Mouse (Mus musculus): ENCODE data around the gene Runx2. TPM values are rescaled to one million over a fixed set of nuclear protein-coding genes. Genes with fewer than 3 reads are reported as not detected.

Runx2 gene
- polyA plus RNA-seq, 1 experiment from 2014 or later = 28.9 TPM

- Histone ChIP-seq H3K4me1 (ENCODE audit: control insufficient read depth, insufficient read depth, low read length) (peaks cover 21% of the 10 kb centered on the region), H3K9ac (ENCODE audit: low read depth, low read length) (no peak overlapping the region), H3K27ac (replicated peaks; ENCODE audit: low read depth, low read length) (no peak overlapping the region), H3K4me2 (ENCODE audit: low read depth, low read length) (no peak overlapping the region), H3K27me3 (replicated peaks; ENCODE audit: control insufficient read depth, insufficient read depth, low read length) (no peaks in the 10 kb centered on the region), H3K9me3 (ENCODE audit: control insufficient read depth, low read length) (no peaks in the 10 kb centered on the region), H3K36me3 (ENCODE audit: control insufficient read depth, insufficient read depth, low read length) (no peaks in the 10 kb centered on the region), H3K4me3 (ENCODE audit: low read depth, low read length) (no peak overlapping the region)
- DNase-seq (ENCODE audit: low spot score) = peak; percentile 39
- WGBS = 73% methylated on average over 16 of the region's 16 CpGs
- ATAC-seq (ENCODE audit: low read depth) = no peak
Measured at GRCm38 (mm10) chr17:44671946-44672692, 142.5 kb downstream of the Runx2 start.

- Histone ChIP-seq H3K4me2 (ENCODE audit: low read depth, low read length) (no peak overlapping the region), H3K4me1 (ENCODE audit: control insufficient read depth, insufficient read depth, low read length) (peaks cover 21% of the 10 kb centered on the region), H3K9me3 (ENCODE audit: control insufficient read depth, low read length) (no peaks in the 10 kb centered on the region), H3K27me3 (replicated peaks; ENCODE audit: control insufficient read depth, insufficient read depth, low read length) (no peaks in the 10 kb centered on the region), H3K9ac (ENCODE audit: low read depth, low read length) (no peak overlapping the region), H3K27ac (replicated peaks; ENCODE audit: low read depth, low read length) (peak overlapping the region; percentile 19; the same call in 1 of the 2 replicates), H3K36me3 (ENCODE audit: control insufficient read depth, insufficient read depth, low read length) (peaks cover 8% of the 10 kb centered on the region; the same call in 1 of the 2 replicates), H3K4me3 (ENCODE audit: low read depth, low read length) (no peak overlapping the region)
- ATAC-seq (ENCODE audit: low read depth) (peak; percentile 80), DNase-seq (ENCODE audit: low spot score) (peak; percentile 70)
- WGBS = 42% methylated on average over 11 of the region's 11 CpGs
Measured at GRCm38 (mm10) chr17:44669985-44670384, 144.6 kb downstream of the Runx2 start.

GRCm38 (mm10) chr17:44667346-44667745 lies 147.3 kb downstream of the Runx2 start:
- WGBS = 78% methylated on average over 5 of the region's 5 CpGs
- DNase-seq (ENCODE audit: low spot score) (no peak), ATAC-seq (ENCODE audit: low read depth) (no peak)
- no peaks in the 10 kb centered on the region for H3K9me3 ChIP-seq (ENCODE audit: control insufficient read depth, low read length)
- no peak overlapping the region for H3K9ac ChIP-seq (ENCODE audit: low read depth, low read length)
- H3K36me3 ChIP-seq (ENCODE audit: control insufficient read depth, insufficient read depth, low read length) = peaks cover 8% of the 10 kb centered on the region; the same call in 1 of the 2 replicates
- H3K27ac ChIP-seq (replicated peaks; ENCODE audit: low read depth, low read length) = no peak overlapping the region
- no peak overlapping the region for H3K4me2 ChIP-seq (ENCODE audit: low read depth, low read length)
- H3K4me3 ChIP-seq (ENCODE audit: low read depth, low read length) = no peak overlapping the region
- no peaks in the 10 kb centered on the region for H3K27me3 ChIP-seq (replicated peaks; ENCODE audit: control insufficient read depth, insufficient read depth, low read length)
- H3K4me1 ChIP-seq (ENCODE audit: control insufficient read depth, insufficient read depth, low read length) = peaks cover 21% of the 10 kb centered on the region

DNA sequence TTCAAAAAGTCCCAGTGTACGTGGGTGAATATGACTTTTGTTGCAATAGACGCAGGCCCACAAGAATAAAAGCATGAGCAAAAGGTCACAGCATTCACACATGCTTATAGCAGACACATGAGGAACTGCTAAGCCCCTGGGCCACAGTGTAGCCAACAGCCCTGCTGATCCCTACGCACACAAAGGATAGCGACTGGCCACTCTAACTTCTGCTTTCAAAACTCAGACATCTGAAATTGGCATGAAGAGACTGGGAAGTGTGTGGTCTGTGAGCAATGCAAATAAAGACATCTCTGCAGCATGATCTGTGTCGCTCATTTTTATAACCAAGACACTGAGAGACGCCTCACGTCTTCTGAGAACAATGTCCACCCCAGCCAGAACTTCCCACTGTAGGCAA lies 150.7 kb downstream of the Runx2 start:
- H3K4me3 ChIP-seq (ENCODE audit: low read depth, low read length) = no peak overlapping the region
- H3K4me1 ChIP-seq (ENCODE audit: control insufficient read depth, insufficient read depth, low read length) = peaks cover 8% of the 10 kb centered on the region
- no peak overlapping the region for H3K9ac ChIP-seq (ENCODE audit: low read depth, low read length)
- DNase-seq (ENCODE audit: low spot score) (no peak), ATAC-seq (ENCODE audit: low read depth) (no peak)
- peaks cover 8% of the 10 kb centered on the region; the same call in 1 of the 2 replicates for H3K36me3 ChIP-seq (ENCODE audit: control insufficient read depth, insufficient read depth, low read length)
- WGBS = 77% methylated on average over 7 of the region's 7 CpGs
- H3K27ac ChIP-seq (replicated peaks; ENCODE audit: low read depth, low read length) = no peak overlapping the region
- no peak overlapping the region for H3K4me2 ChIP-seq (ENCODE audit: low read depth, low read length)
- no peaks in the 10 kb centered on the region for H3K9me3 ChIP-seq (ENCODE audit: control insufficient read depth, low read length)
- no peaks in the 10 kb centered on the region for H3K27me3 ChIP-seq (replicated peaks; ENCODE audit: control insufficient read depth, insufficient read depth, low read length)

DNA sequence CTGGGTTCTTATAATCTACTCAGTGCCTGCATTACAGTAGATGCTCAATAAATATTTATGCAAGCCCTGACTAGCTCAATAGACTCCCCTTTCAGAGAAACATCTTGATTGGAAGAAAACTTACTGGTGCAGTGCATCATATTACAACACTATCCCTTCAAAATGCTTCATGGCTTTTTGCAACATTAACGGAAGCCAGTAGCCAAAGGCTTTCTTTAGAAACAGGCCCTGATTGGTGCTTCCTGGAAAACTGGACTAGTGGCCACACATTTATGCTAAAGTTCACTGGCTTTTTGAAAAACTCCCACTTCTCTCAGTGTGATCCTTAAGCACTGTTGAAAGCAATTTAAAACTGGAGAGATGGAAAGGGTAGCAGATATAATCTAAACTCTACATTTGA lies 151.4 kb downstream of the Runx2 start:
- 54% methylated on average over 1 of the region's 1 CpGs for WGBS
- no peak overlapping the region for H3K9ac ChIP-seq (ENCODE audit: low read depth, low read length)
- no peak overlapping the region for H3K27ac ChIP-seq (replicated peaks; ENCODE audit: low read depth, low read length)
- H3K4me3 ChIP-seq (ENCODE audit: low read depth, low read length) = no peak overlapping the region
- H3K9me3 ChIP-seq (ENCODE audit: control insufficient read depth, low read length) = no peaks in the 10 kb centered on the region
- no peaks in the 10 kb centered on the region for H3K27me3 ChIP-seq (replicated peaks; ENCODE audit: control insufficient read depth, insufficient read depth, low read length)
- H3K4me1 ChIP-seq (ENCODE audit: control insufficient read depth, insufficient read depth, low read length) = peaks cover 6% of the 10 kb centered on the region
- H3K4me2 ChIP-seq (ENCODE audit: low read depth, low read length) = no peak overlapping the region
- H3K36me3 ChIP-seq (ENCODE audit: control insufficient read depth, insufficient read depth, low read length) = peaks cover 8% of the 10 kb centered on the region; the same call in 1 of the 2 replicates
- ATAC-seq (ENCODE audit: low read depth) (no peak), DNase-seq (ENCODE audit: low spot score) (no peak)

GRCm38 (mm10) chr17:44662080-44662706 lies 152.4 kb downstream of the Runx2 start:
- Histone ChIP-seq H3K4me2 (ENCODE audit: low read depth, low read length) (no peak overlapping the region), H3K27ac (replicated peaks; ENCODE audit: low read depth, low read length) (no peak overlapping the region), H3K9me3 (ENCODE audit: control insufficient read depth, low read length) (no peaks in the 10 kb centered on the region), H3K27me3 (replicated peaks; ENCODE audit: control insufficient read depth, insufficient read depth, low read length) (no peaks in the 10 kb centered on the region), H3K4me1 (ENCODE audit: control insufficient read depth, insufficient read depth, low read length) (peaks cover 6% of the 10 kb centered on the region), H3K36me3 (ENCODE audit: control insufficient read depth, insufficient read depth, low read length) (peaks cover 8% of the 10 kb centered on the region; the same call in 1 of the 2 replicates), H3K4me3 (ENCODE audit: low read depth, low read length) (no peak overlapping the region), H3K9ac (ENCODE audit: low read depth, low read length) (no peak overlapping the region)
- ATAC-seq (ENCODE audit: low read depth) (no peak), DNase-seq (ENCODE audit: low spot score) (no peak)
- WGBS = 92% methylated on average over 6 of the region's 6 CpGs

DNA sequence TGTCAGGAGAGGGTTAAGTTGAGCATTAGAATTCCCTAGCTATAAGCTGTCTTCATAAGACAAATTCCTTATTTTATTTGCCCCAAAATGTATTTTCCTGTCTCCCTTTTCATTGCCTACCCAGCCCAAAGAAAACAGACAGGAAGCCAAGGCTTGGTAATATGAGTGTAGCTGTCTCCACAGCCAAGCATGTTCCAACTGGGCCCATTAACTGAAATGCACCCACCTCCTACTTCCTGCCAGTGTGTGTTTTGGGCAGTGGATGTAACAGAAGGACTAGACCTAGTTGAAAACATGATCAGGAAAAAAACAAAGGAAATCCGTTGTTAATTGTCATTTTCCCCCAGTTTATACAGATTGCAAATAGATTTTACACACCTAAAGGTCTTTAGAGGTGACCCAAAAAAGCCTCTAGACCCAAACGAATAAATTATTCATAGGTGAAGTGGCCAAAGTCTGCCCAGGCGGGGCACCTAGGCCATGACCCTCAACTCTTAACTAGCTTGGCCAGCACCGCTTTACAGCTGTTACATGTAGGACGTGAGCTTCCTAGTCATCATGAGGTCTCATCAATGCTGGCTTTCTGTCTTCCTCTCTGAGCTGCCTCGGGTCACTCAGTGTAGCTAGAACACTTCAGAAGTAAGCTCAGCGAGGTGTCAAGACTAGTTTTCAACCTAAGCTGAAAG lies 154.3 kb downstream of the Runx2 start:
- Histone ChIP-seq H3K9ac (ENCODE audit: low read depth, low read length) (no peak overlapping the region), H3K9me3 (ENCODE audit: control insufficient read depth, low read length) (no peaks in the 10 kb centered on the region), H3K27me3 (replicated peaks; ENCODE audit: control insufficient read depth, insufficient read depth, low read length) (no peaks in the 10 kb centered on the region), H3K36me3 (ENCODE audit: control insufficient read depth, insufficient read depth, low read length) (no peaks in the 10 kb centered on the region), H3K27ac (replicated peaks; ENCODE audit: low read depth, low read length) (no peak overlapping the region), H3K4me3 (ENCODE audit: low read depth, low read length) (no peak overlapping the region), H3K4me1 (ENCODE audit: control insufficient read depth, insufficient read depth, low read length) (peaks cover 6% of the 10 kb centered on the region), H3K4me2 (ENCODE audit: low read depth, low read length) (no peak overlapping the region)
- 73% methylated on average over 7 of the region's 7 CpGs for WGBS
- ATAC-seq (ENCODE audit: low read depth) (no peak), DNase-seq (ENCODE audit: low spot score) (no peak)

DNA sequence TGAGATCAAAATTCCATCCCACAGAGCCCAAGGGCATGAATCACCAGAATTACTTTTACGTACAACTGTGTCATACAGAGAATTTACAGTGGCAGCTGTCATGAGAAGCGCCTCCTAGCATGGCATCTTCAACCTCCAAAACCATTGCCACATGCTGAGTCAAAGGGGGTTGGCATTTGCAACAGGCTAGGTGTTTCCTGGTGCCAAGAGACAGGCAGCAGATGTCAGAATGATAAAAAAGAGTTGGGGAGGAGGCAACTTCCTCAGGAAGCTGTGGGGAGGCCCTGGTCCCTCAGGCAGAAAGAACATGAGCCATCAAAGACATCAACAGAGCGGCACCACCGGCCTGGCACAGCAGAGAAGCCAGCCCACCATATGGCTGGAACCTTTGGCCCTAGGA lies 160.1 kb downstream of the Runx2 start:
- Histone ChIP-seq H3K4me1 (ENCODE audit: control insufficient read depth, insufficient read depth, low read length) (no peaks in the 10 kb centered on the region), H3K27me3 (replicated peaks; ENCODE audit: control insufficient read depth, insufficient read depth, low read length) (no peaks in the 10 kb centered on the region), H3K9me3 (ENCODE audit: control insufficient read depth, low read length) (no peaks in the 10 kb centered on the region), H3K36me3 (ENCODE audit: control insufficient read depth, insufficient read depth, low read length) (no peaks in the 10 kb centered on the region), H3K4me2 (ENCODE audit: low read depth, low read length) (no peak overlapping the region), H3K9ac (ENCODE audit: low read depth, low read length) (no peak overlapping the region), H3K4me3 (ENCODE audit: low read depth, low read length) (no peak overlapping the region), H3K27ac (replicated peaks; ENCODE audit: low read depth, low read length) (no peak overlapping the region)
- WGBS = 65% methylated on average over 4 of the region's 4 CpGs
- ATAC-seq (ENCODE audit: low read depth) (no peak), DNase-seq (ENCODE audit: low spot score) (no peak)

Data from embryonic facial prominence, embryonic 14.5 days (tissue).